Mouse (Mus musculus): ENCODE measurements around the gene Fam120a. TPM values are rescaled to one million over a fixed set of nuclear protein-coding genes. Genes with fewer than 3 reads are reported as not detected.

Gene Fam120a
- 107 to 111 TPM (median 108 TPM) in 4 replicates for total RNA-seq (2023)

DNA sequence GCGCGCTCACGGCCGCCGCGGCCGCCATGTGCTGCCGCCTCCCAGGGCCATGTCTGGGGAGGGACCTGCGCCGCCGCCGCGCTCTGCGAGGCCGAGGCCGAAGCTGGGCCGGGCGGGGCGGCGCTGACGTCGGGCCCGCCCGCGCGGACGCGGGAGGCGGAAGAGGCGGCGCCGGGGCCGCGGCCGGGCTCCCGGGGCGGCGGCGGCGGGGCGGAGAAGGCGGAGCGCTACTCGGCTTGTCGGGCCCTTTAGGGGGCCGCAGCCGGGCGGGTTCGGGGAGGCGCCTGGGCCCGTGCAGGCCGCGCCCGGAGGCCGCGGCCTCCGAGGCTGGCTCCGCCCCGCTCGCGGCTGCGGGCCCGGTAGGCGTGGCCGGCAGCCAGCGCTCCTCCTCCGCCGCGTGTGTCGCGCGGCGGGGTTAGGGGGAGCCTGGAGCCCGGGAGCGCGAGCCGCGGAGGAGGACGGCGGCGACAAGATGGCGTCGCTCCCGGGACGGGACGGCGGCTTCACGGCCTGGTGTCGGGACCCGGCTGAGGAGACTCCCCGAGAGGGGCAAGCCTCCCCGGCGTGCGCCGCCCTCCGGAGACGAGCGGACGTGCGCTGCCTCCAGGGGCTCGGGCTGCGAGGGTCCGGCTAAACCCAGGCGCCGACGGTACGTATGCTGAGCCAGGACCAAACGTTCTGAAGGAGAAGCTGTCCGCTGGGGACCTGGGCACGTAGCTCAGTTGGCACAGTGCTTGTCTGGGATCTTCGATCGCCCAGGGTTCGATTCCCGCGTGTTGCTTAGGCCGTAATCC is at the start of gene Fam120a:
TSS of gene Fam120a (minus strand) at position 62 of the 794 bp plus-strand sequence.

DNA sequence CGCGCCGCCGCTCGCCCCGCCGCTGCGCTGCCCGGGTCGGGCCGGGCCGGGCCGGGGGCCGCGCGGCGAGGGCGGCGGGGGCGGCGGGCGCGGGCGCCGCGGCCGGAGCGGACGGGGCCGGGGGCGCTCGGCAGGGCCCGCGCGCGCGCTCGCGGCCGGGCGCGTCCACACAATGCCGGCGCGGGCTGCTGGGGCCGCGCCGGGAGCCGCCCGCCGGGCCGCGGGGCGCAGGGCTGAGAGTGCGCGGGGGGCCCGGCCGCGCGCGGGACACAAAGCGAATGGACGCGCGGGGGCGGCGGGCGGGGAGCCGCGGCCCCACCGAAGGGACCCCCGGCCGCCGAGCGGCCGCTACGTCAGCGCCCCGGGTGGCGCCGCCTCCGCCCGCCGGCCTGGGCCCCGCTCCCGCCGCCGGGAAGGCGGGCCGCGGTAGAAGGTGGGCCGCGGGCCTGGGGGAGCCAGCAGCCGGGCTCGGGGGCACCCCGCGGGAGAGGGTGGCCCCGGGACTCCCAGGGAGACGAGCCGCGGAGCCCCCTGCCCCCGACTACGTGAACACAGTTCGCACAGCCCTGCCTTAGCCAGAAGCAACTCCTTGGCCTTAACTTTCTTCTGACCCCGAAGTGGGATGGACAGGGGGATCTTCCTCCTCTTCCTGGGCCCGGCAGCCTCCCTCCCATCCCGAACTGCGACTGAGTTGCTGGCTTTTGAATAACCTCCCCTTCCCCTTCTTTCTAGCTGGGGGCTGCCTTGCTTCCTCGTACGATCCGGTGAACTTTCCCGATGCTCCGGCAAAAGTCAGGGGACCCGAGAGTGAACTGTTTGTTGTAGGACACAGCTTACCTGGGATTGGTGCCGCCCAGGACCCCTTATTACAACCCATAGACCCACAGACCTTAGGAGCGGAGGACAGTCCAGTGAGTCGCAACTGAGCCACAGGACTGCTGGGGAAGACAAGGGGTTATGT is 96.8 kb downstream of the Fam120a start, which contains the start of gene Phf2:
TSS of gene Phf2 (minus strand) at position 349 of the 961 bp plus-strand sequence.

Other genes starting within 250 kb of the Fam120a start
- gene Phf2, start 96.9 kb downstream of the Fam120a start, total RNA-seq (2023) = 54.1 to 58.1 TPM (median 57.1 TPM) in 4 replicates
- gene Wnk2, start 180.0 kb upstream of the Fam120a start, total RNA-seq (2023) = 0.27 to 1.1 TPM (median 0.33 TPM) in 4 replicates
- 31.7 to 39.7 TPM (median 35.6 TPM) in 4 replicates for gene Ninj1, start 219.5 kb upstream of the Fam120a start, total RNA-seq (2023)
- gene Card19, start 248.0 kb upstream of the Fam120a start, total RNA-seq (2023) = 37.0 to 54.6 TPM (median 44.6 TPM) in 4 replicates

Data from B cell, adult 62 days (primary cell).